Mouse (Mus musculus) stomach, embryonic 15.5 days (tissue): ENCODE measurements around the gene Svs2. TPM values are rescaled to one million over a fixed set of nuclear protein-coding genes. Genes with fewer than 3 reads are reported as not detected.
"Not testable (repeated sequence)": the region's sequence is repeated elsewhere in the genome, so short reads cannot be mapped to it uniquely, and the experiment has no call there.

ENCODE experiments used
- ATAC-seq: fragments of 200-750 bp; cut with Nextera tagmentation; 2 replicates; pipeline ENCODE4 v1.8.0; 2017; ENCODE audit warnings: low read depth, moderate number of reproducible peaks, moderate TSS enrichment; ENCODE audit not compliant: insufficient read depth, low FRiP score
- H3K27ac ChIP-seq: fragments of 300-500 bp; sonication (generic); 2 replicates; pipeline ENCODE4 v1.5.1; 2015; ENCODE audit warnings: mild to moderate bottlenecking, inconsistent platforms
- H3K27me3 ChIP-seq: fragments of 300-500 bp; sonication (generic); replicated peaks from 2 replicates; pipeline ENCODE4 v1.6.1; 2015; ENCODE audit warnings: inconsistent platforms
- H3K36me3 ChIP-seq: fragments of 300-500 bp; sonication (generic); 2 replicates; pipeline ENCODE4 v1.6.1; 2015; ENCODE audit warnings: inconsistent platforms
- H3K4me1 ChIP-seq: fragments of 300-500 bp; sonication (generic); 2 replicates; pipeline ENCODE4 v1.6.1; 2015; ENCODE audit warnings: inconsistent platforms
- H3K4me2 ChIP-seq: fragments of 300-500 bp; sonication (generic); 2 replicates; pipeline ENCODE4 v1.6.1; 2015; ENCODE audit warnings: mild to moderate bottlenecking, inconsistent platforms
- H3K4me3 ChIP-seq: fragments of 300-500 bp; sonication (generic); replicated peaks from 2 replicates; pipeline ENCODE4 v1.5.1; 2015; ENCODE audit warnings: inconsistent platforms
- H3K9ac ChIP-seq: fragments of 300-500 bp; sonication (generic); 2 replicates; pipeline ENCODE4 v1.6.1; 2015; ENCODE audit warnings: inconsistent platforms
- H3K9me3 ChIP-seq: fragments of 300-500 bp; sonication (generic); 2 replicates; pipeline ENCODE4 v1.6.1; 2016; ENCODE audit warnings: inconsistent platforms
- WGBS: fragments of 180-500 bp; shearing (Covaris S2); methylation state at CpG from one replicate; pipeline ENCODE4 v1.1.7; 2015; 5-methylcytosine and 5-hydroxymethylcytosine counted together
- polyA plus RNA-seq: library from polyadenylated mRNA; unstranded; fragments of >200 nt; fragmentation: Nextera tagmentation; extraction: Ambion mirVana; gene quantifications from 2 replicates; pipeline ENCODE4 v1.2.1, GENCODE M21; 2015

Svs2 gene
- not detected in 2 replicates for polyA plus RNA-seq

GRCm38 (mm10) chr2:164238366-164238765, at the start of gene Svs2:
Gene Svs2 (minus strand): TSS chr2:164238466.
- Histone ChIP-seq H3K9ac (no peak within 1 kb of the TSS), H3K27me3 (no peaks in the 10 kb centered on the region), H3K4me1 (no peaks in the 10 kb centered on the region), H3K27ac (no peak within 1 kb of the TSS), H3K36me3 (no peaks in the 10 kb centered on the region), H3K9me3 (no peaks in the 10 kb centered on the region), H3K4me2 (no peak within 1 kb of the TSS), H3K4me3 (no peak within 1 kb of the TSS)
- 77% methylated on average over 3 of the region's 3 CpGs for WGBS
- no peak for ATAC-seq

- Histone ChIP-seq H3K27me3 (no peaks in the 10 kb centered on the region), H3K9me3 (no peaks in the 10 kb centered on the region), H3K4me2 (no peak within 1 kb of the TSS), H3K4me1 (no peaks in the 10 kb centered on the region), H3K27ac (no peak within 1 kb of the TSS), H3K9ac (no peak within 1 kb of the TSS), H3K4me3 (no peak within 1 kb of the TSS), H3K36me3 (no peaks in the 10 kb centered on the region)
- 87% methylated on average over 4 of the region's 4 CpGs for WGBS
- no peak for ATAC-seq
Observed at GRCm38 (mm10) chr2:164278359-164278758, 40.1 kb upstream of the Svs2 start, which contains the start of gene Svs4. Gene Svs4 (minus strand): TSS chr2:164278459.

DNA sequence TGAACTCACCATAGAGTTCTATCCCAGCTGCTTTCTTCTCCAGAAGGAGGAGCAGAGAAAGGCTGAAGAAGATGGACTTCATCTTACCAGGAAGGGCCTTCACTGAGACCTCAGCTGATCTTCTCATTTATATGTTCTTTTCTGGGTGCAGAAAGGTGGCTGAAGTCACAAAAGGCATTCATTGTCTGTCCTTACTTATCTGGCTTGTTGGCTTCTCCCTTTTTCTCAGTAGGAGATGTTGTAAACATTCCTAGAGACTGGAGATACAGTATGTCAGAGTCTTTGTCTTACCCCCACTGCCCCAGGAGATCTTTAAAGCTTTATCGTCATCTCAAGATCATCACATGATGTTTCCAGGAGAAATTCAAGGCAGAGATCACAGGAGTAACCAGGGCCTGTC, 18.3 kb upstream of the Svs2 start, which contains the start of gene Svs3b:
Gene Svs3b, minus strand, starts transcription at position 101 of the 400 bp plus-strand sequence.
- not testable (repeated sequence) for H3K4me3 ChIP-seq, H3K4me2 ChIP-seq, H3K4me1 ChIP-seq, ATAC-seq, H3K9ac ChIP-seq, H3K27ac ChIP-seq, H3K27me3 ChIP-seq, H3K9me3 ChIP-seq, H3K36me3 ChIP-seq
- WGBS = 69% methylated on average over 1 of the region's 1 CpGs

GRCm38 (mm10) chr2:164232671-164233070, 5.6 kb downstream of the Svs2 start:
- H3K36me3 ChIP-seq = no peaks in the 10 kb centered on the region
- no peaks in the 10 kb centered on the region for H3K27me3 ChIP-seq
- no peak overlapping the region for H3K27ac ChIP-seq
- WGBS = 66% methylated on average over 8 of the region's 8 CpGs
- no peaks in the 10 kb centered on the region for H3K9me3 ChIP-seq
- no peaks in the 10 kb centered on the region for H3K4me1 ChIP-seq
- no peak overlapping the region for H3K4me2 ChIP-seq
- ATAC-seq = peak; percentile 35; the same call in 1 of the 2 replicates
- H3K9ac ChIP-seq = no peak overlapping the region
- H3K4me3 ChIP-seq = no peak overlapping the region

DNA sequence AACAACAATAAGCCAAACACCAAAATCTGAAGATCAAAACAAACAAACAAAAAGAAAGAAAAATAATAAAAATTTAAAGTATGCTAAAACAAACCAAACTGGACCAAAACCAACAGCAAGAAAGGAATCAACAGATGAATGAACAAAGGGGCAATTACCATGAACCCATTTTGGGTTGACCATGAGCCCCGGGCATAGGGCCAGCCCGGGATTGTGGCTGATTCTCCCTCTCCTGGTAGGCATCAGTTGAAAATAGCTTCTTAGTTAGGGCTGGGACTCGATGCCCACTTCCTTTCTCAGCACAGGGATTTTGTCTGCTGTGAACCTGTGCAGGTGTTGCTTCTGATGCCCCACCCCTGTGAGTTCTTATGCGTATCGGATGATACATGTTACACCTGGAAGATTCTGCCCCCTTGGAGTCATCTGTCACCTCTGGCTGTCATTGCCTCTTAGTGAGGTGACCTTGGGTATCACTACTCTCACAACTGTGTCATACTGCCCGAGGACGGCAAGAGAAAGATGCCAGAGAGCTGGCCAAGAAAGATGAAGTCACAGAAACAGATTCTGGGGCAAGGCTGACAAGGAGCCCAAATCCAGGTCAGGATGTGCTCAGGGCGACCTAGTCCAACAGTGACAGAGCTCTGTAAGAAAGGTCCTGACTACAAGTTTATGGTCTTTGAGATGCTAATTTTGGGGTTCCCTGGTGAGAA, 9.8 kb downstream of the Svs2 start:
- Histone ChIP-seq H3K4me2 (no peak overlapping the region), H3K9ac (no peak overlapping the region), H3K4me3 (no peak overlapping the region), H3K27ac (no peak overlapping the region), H3K9me3 (no peaks in the 10 kb centered on the region), H3K36me3 (no peaks in the 10 kb centered on the region), H3K4me1 (no peaks in the 10 kb centered on the region), H3K27me3 (no peaks in the 10 kb centered on the region)
- no peak for ATAC-seq
- WGBS = 80% methylated on average over 8 of the region's 8 CpGs

DNA sequence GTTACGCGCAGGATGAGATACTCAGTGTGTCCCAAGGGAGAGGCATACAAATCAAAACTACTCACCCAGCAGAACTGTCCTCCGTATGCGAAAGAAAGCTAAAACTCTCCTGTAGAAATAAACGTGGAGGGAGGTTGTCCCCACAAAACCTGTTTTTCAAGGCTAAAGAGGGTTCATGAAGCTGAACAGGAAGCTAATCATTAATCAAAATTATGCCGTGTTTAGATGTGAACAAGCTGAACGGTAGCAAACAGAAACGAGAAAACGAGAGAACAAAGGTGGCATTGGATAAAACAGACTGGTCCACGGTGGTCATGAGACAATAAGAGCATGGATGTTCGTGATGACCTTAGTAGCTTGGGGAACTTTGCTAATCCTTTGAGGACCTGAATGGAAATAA, 16.7 kb downstream of the Svs2 start, which contains the start of gene Wfdc15b:
Gene Wfdc15b, minus strand, starts transcription at position 139 of the 400 bp plus-strand sequence.
- Histone ChIP-seq H3K9me3 (no peaks in the 10 kb centered on the region), H3K36me3 (no peaks in the 10 kb centered on the region), H3K4me3 (peak within 1 kb of the TSS; percentile 20; the same call in 1 of the 2 replicates), H3K27ac (peak within 1 kb of the TSS; percentile 4; the same call in 1 of the 2 replicates), H3K4me2 (peak within 1 kb of the TSS; percentile 27), H3K27me3 (no peaks in the 10 kb centered on the region), H3K4me1 (no peaks in the 10 kb centered on the region), H3K9ac (no peak within 1 kb of the TSS)
- WGBS = 34% methylated on average over 11 of the region's 11 CpGs
- no peak for ATAC-seq

GRCm38 (mm10) chr2:164219295-164219694, 19.0 kb downstream of the Svs2 start:
- Histone ChIP-seq H3K36me3 (no peaks in the 10 kb centered on the region), H3K4me3 (no peak overlapping the region), H3K9me3 (no peaks in the 10 kb centered on the region), H3K9ac (no peak overlapping the region), H3K27me3 (no peaks in the 10 kb centered on the region), H3K4me2 (no peak overlapping the region), H3K27ac (no peak overlapping the region), H3K4me1 (no peaks in the 10 kb centered on the region)
- ATAC-seq = no peak
- WGBS = 84% methylated on average over 9 of the region's 9 CpGs

- Histone ChIP-seq H3K27ac (no peak overlapping the region), H3K4me2 (no peak overlapping the region), H3K4me1 (no peaks in the 10 kb centered on the region), H3K4me3 (no peak overlapping the region), H3K36me3 (no peaks in the 10 kb centered on the region), H3K9ac (no peak overlapping the region), H3K9me3 (no peaks in the 10 kb centered on the region), H3K27me3 (no peaks in the 10 kb centered on the region)
- 80% methylated on average over 5 of the region's 5 CpGs for WGBS
- ATAC-seq = no peak
Observed at GRCm38 (mm10) chr2:164212711-164213110, 25.6 kb downstream of the Svs2 start.

DNA sequence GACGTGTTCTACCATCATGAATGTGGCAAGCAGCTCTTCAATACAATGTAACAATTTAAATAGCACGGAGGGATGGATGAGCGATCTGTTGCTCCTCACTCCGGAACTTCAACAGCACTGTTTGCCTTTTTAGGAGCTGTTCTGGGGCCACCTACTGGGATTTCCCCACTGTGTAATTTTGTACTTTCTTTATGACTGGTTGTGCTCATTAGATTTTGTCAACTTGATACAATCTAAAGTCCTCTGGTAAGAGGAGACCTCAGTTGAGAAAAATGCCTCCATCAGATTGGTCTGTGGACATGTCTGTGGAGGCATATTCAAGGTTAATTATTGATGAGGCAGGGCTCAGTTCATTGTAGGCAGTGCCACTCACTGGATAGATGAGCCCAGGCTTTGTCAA, 27.4 kb downstream of the Svs2 start:
- no peak for ATAC-seq
- Histone ChIP-seq H3K9ac (no peak overlapping the region), H3K27ac (no peak overlapping the region), H3K9me3 (no peaks in the 10 kb centered on the region), H3K4me2 (no peak overlapping the region), H3K27me3 (no peaks in the 10 kb centered on the region), H3K4me1 (no peaks in the 10 kb centered on the region), H3K4me3 (no peak overlapping the region), H3K36me3 (no peaks in the 10 kb centered on the region)
- 82% methylated on average over 4 of the region's 4 CpGs for WGBS

GRCm38 (mm10) chr2:164206676-164207075, 31.6 kb downstream of the Svs2 start:
- ATAC-seq = no peak
- Histone ChIP-seq H3K4me2 (no peak overlapping the region), H3K4me3 (no peak overlapping the region), H3K36me3 (no peaks in the 10 kb centered on the region), H3K27me3 (no peaks in the 10 kb centered on the region), H3K4me1 (no peaks in the 10 kb centered on the region), H3K27ac (no peak overlapping the region), H3K9me3 (no peaks in the 10 kb centered on the region), H3K9ac (no peak overlapping the region)
- WGBS = 71% methylated on average over 4 of the region's 4 CpGs

GRCm38 (mm10) chr2:164206011-164206410, 32.3 kb downstream of the Svs2 start:
- H3K27ac ChIP-seq, H3K9ac ChIP-seq, H3K4me3 ChIP-seq, H3K4me2 ChIP-seq, H3K4me1 ChIP-seq, H3K27me3 ChIP-seq, ATAC-seq, H3K9me3 ChIP-seq, H3K36me3 ChIP-seq: not testable (repeated sequence)
- 90% methylated on average over 10 of the region's 10 CpGs for WGBS

- H3K4me3 ChIP-seq = no peak within 1 kb of the TSS
- no peak within 1 kb of the TSS for H3K4me2 ChIP-seq
- no peaks in the 10 kb centered on the region for H3K4me1 ChIP-seq
- H3K9me3 ChIP-seq = no peaks in the 10 kb centered on the region
- no peaks in the 10 kb centered on the region for H3K27me3 ChIP-seq
- ATAC-seq = no peak
- no peak within 1 kb of the TSS for H3K9ac ChIP-seq
- H3K36me3 ChIP-seq = no peaks in the 10 kb centered on the region
- WGBS = 80% methylated on average over 20 of the region's 20 CpGs
- no peak within 1 kb of the TSS for H3K27ac ChIP-seq
Observed at GRCm38 (mm10) chr2:164199626-164200327, 38.5 kb downstream of the Svs2 start, which contains the start of gene Wfdc15a. Gene Wfdc15a (minus strand): TSS chr2:164200130.
